Mouse (Mus musculus) ES-Bruce4 (cell line): ENCODE results near the gene Fhit.

Experiments used
- CTCF ChIP-seq: IDR thresholded peaks from one replicate; pipeline ENCODE4 v1.8.1; 2011; ENCODE audit warnings: low read depth, low read length
- POLR2A ChIP-seq: IDR thresholded peaks from one replicate; pipeline ENCODE4 v1.8.1; 2011; ENCODE audit warnings: low read length; ENCODE audit not compliant: insufficient read depth

DNA sequence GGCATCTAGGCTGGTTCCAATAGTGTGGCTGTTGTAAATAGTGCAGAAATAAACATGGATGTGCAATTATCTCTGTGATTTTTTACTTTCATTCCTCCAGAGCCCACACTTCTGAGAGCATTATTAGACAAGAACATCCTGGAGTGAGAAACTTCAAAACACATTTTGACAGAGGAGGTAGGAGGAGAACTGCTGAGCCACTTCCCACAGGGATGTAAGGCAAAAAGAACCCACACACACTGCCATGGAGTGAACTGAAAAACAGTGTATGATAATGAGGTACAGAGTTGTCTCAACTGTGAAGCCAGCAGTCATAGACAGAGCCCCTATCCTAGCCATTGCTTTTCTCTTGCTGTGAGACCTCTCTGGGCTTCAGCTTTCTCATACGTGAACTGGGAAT, 1652.2 kb downstream of the Fhit start:
- TF ChIP-seq CTCF = no peak
- no peak for TF ChIP-seq POLR2A
